Mouse (Mus musculus) liver, embryonic 13.5 days (tissue): ENCODE measurements around the gene Polr2f. TPM values are rescaled to one million over a fixed set of nuclear protein-coding genes. Genes with fewer than 3 reads are reported as not detected.

Experiments used
- ATAC-seq: fragments of 200-750 bp; cut with Nextera tagmentation; 2 replicates; pipeline ENCODE4 v1.8.0; 2017; ENCODE audit warnings: low read depth, mild to moderate bottlenecking, moderate number of reproducible peaks, moderate library complexity
- DNase-seq: peaks from one replicate; pipeline ENCODE4 v3.0.0; 2022
- H3K27ac ChIP-seq: fragments of 300-500 bp; sonication (generic); 2 replicates; pipeline ENCODE4 v1.5.1; 2015; ENCODE audit warnings: moderate library complexity, mild to moderate bottlenecking, inconsistent platforms
- H3K27me3 ChIP-seq: fragments of 300-500 bp; sonication (generic); 2 replicates; pipeline ENCODE4 v1.6.1; 2015; ENCODE audit warnings: mild to moderate bottlenecking, inconsistent platforms
- H3K36me3 ChIP-seq: fragments of 300-500 bp; sonication (generic); 2 replicates; pipeline ENCODE4 v1.6.1; 2015; ENCODE audit warnings: mild to moderate bottlenecking, inconsistent platforms
- H3K4me1 ChIP-seq: fragments of 300-500 bp; sonication (generic); replicated peaks from 2 replicates; pipeline ENCODE4 v1.6.1; 2015; ENCODE audit warnings: inconsistent platforms
- H3K4me2 ChIP-seq: fragments of 300-500 bp; sonication (generic); 2 replicates; pipeline ENCODE4 v1.6.1; 2015; ENCODE audit warnings: inconsistent platforms, mild to moderate bottlenecking, moderate library complexity
- H3K4me3 ChIP-seq: fragments of 300-500 bp; sonication (generic); replicated peaks from 2 replicates; pipeline ENCODE4 v1.5.1; 2015; ENCODE audit warnings: mild to moderate bottlenecking, inconsistent platforms
- H3K9ac ChIP-seq: fragments of 300-500 bp; sonication (generic); 2 replicates; pipeline ENCODE4 v1.6.1; 2015; ENCODE audit warnings: mild to moderate bottlenecking, inconsistent platforms
- H3K9me3 ChIP-seq: fragments of 300-500 bp; sonication (generic); replicated peaks from 2 replicates; pipeline ENCODE4 v1.6.1; 2016; ENCODE audit warnings: inconsistent platforms
- WGBS: fragments of 180-500 bp; shearing (Covaris S2); methylation state at CpG from one replicate; pipeline ENCODE4 v1.1.7; 2015; ENCODE audit not compliant: insufficient replicate concordance; 5-methylcytosine and 5-hydroxymethylcytosine counted together
- polyA plus RNA-seq: library from polyadenylated mRNA; unstranded; fragments of >200 nt; fragmentation: Nextera tagmentation; extraction: Ambion mirVana; gene quantifications from 2 replicates; pipeline ENCODE4 v1.2.1, GENCODE M21; 2015

Gene Polr2f
- polyA plus RNA-seq, 1 experiment from 2014 or later: 233 TPM

DNA sequence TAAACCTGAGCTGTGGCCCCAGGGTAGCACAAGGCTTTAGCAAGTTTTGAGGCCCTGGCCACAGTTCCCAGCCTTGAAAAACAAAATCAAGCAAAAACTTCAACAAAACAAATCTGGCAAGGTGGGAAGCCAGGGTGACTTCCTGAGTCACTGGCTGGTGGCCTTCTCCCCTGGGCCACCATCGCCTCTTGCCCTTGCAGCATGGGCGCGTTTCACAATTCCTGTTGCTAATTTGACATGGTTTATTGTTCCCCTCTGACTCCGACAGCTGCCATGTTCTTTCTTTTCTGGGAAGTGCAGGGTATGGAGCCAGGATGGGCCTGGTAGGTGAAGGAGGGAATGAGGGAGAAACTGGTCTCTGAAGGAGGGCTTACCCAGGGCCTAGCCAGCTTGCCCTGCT, 18.7 kb upstream of the Polr2f start:
- Histone ChIP-seq H3K4me2 (no peak overlapping the region), H3K4me1 (no peaks in the 10 kb centered on the region), H3K27ac (no peak overlapping the region), H3K4me3 (no peak overlapping the region), H3K36me3 (peaks cover 39% of the 10 kb centered on the region), H3K9me3 (no peaks in the 10 kb centered on the region), H3K9ac (no peak overlapping the region), H3K27me3 (no peaks in the 10 kb centered on the region)
- DNase-seq (no peak), ATAC-seq (no peak)
- WGBS: 72% methylated on average over 4 of the region's 4 CpGs

DNA sequence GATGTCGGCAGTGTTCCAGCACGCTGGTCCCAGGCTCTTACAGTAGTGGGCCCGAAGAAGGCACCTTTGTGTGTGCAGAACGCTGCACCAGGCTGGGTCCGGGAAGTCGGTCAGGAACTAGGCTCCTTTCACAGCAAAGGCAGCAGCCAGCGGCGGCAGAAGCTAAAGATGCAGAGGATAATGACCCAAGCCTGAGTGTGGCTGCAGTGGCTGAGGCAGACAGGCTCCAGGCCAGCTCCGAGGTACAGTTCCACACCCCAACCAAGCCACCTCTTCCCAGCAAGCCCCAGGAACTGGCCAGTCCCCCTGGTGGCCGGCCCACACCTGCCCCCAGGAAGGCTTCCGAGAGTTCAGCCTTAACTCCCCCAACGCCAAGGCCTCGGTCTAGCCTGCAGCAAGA, 18.3 kb upstream of the Polr2f start:
- WGBS: 81% methylated on average over 13 of the region's 13 CpGs
- Histone ChIP-seq H3K36me3 (peaks cover 43% of the 10 kb centered on the region), H3K9me3 (no peaks in the 10 kb centered on the region)

DNA sequence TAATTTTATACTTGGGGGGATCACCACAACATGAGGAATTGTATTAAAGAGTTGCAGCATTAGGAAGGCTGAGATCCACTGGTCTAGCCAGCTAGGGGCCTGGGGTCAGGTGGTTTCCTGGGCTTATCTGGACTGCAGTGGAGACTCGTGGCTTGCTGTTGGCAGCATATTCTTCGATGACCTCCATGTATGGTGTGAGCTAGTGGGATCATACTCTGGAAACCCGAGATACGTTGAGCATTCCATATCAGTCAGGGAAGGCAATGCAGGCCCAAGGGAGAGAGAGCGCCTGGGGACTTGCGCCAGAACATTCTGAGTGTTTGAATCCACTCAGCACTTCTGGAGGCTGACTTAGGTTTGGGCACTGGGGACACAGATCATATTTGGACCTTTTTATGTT, 17.1 kb upstream of the Polr2f start:
- no peak overlapping the region for H3K4me3 ChIP-seq
- DNase-seq (no peak), ATAC-seq (no peak)
- peaks cover 4% of the 10 kb centered on the region; the same call in 1 of the 2 replicates for H3K9me3 ChIP-seq
- no peaks in the 10 kb centered on the region for H3K4me1 ChIP-seq
- H3K9ac ChIP-seq: no peak overlapping the region
- no peak overlapping the region for H3K27ac ChIP-seq
- H3K36me3 ChIP-seq: peaks cover 53% of the 10 kb centered on the region
- whole genome bisulfite sequencing: 66% methylated on average over 6 of the region's 6 CpGs
- H3K4me2 ChIP-seq: no peak overlapping the region
- no peaks in the 10 kb centered on the region for H3K27me3 ChIP-seq

More for the DNA sequence above, 18.3 kb upstream of the Polr2f start:
- Histone ChIP-seq H3K4me3 (no peak overlapping the region), H3K27ac (no peak overlapping the region), H3K27me3 (no peaks in the 10 kb centered on the region), H3K4me2 (no peak overlapping the region), H3K4me1 (no peaks in the 10 kb centered on the region), H3K9ac (no peak overlapping the region)
- DNase-seq (no peak), ATAC-seq (no peak)

DNA sequence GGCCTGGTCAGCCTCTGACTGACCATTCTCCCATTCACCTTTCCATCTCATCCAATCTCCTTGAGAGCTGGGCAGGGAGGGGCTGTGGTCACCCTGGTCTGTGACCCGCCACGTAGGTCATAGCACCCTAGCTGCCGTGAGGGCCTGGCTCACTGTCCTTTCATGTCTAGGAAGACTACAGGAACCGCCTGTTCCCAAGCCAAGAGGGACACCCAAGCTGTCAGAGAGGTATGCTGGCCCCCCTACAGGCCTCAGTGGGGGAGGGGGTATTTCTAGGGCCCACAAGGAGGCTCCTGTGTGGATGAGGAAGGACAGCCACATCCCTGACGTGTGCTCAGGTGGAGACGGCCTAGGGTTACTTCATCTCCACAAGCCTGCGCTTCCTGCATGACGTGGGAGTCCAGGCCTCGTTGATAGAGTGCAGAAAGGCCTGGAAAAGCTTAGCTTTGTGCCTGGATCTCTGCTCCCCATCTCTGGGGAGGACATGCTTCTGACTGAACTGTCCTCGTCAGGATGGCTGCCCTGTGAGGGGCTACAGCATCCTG, 16.4 kb upstream of the Polr2f start:
- Histone ChIP-seq H3K4me3 (no peak overlapping the region), H3K4me1 (no peaks in the 10 kb centered on the region), H3K4me2 (no peak overlapping the region), H3K27me3 (no peaks in the 10 kb centered on the region), H3K9ac (no peak overlapping the region), H3K27ac (no peak overlapping the region), H3K9me3 (peaks cover 4% of the 10 kb centered on the region; the same call in 1 of the 2 replicates), H3K36me3 (peaks cover 55% of the 10 kb centered on the region)
- 64% methylated on average over 10 of the region's 10 CpGs for WGBS
- ATAC-seq (no peak), DNase-seq (no peak)

DNA sequence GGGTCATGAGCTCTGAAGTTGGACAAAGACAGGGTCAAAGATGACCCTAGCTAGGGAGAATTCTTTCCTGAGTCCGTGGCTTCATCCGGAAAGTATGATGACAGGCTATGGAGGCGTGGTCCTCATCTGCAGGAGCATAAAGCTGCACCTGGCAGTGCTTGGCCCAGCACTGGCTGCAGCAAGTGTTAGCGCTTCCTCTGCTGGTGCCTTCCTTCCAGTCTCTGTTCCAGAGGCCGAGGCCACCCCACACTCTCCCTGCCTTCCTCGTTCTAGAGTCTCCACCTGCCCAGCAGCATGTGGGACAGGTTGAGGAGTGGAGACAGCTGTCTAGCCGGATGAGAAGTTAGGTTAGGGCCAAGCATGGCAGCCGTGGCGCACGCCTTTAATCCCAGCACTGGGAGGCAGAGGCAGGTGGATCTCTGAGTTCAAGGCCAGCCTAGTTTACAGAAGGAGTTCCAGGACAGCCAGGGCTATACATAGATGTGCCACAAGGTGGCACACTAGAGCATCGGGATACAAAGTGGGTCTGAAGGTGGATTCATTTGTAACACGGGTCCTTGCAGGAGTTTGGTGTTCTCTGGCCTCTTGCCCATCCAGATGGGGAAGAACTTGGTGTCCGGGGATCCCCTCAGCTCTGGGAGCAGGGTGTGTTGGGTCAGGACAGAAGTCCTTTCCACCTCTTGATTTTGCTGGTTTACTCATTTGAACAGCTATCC, 14.4 kb upstream of the Polr2f start:
- no peaks in the 10 kb centered on the region for H3K4me1 ChIP-seq
- peaks cover 64% of the 10 kb centered on the region for H3K36me3 ChIP-seq
- no peak overlapping the region for H3K27ac ChIP-seq
- H3K9ac ChIP-seq: no peak overlapping the region
- no peak for ATAC-seq
- 71% methylated on average over 13 of the region's 13 CpGs for WGBS
- H3K27me3 ChIP-seq: no peaks in the 10 kb centered on the region
- H3K4me2 ChIP-seq: no peak overlapping the region
- peaks cover 4% of the 10 kb centered on the region; the same call in 1 of the 2 replicates for H3K9me3 ChIP-seq
- peak; percentile 27 for DNase-seq
- H3K4me3 ChIP-seq: no peak overlapping the region

DNA sequence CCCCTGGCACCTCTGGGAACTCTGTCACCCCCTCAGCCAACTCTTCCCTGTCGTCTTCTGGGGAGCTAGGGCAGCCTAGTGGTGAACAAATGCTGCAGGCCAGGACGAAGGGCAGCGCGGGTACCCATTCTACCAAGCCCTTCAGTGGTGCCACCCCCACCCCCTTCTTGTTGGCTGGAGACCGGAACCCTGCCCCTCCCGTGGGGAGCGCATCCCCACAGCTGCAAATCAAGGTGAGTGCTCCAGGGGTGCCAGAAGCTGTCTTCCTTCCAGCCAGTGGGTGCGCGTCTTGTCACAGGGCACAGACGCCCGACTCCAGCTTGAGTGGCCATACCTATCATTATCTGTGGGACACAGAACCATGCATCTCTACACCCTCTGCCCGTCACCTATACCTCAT, 13.7 kb upstream of the Polr2f start:
- DNase-seq: no peak
- no peak for ATAC-seq
- Histone ChIP-seq H3K9ac (no peak overlapping the region), H3K4me3 (no peak overlapping the region), H3K4me1 (no peaks in the 10 kb centered on the region), H3K4me2 (no peak overlapping the region), H3K27me3 (no peaks in the 10 kb centered on the region), H3K36me3 (peaks cover 70% of the 10 kb centered on the region), H3K27ac (no peak overlapping the region), H3K9me3 (peaks cover 4% of the 10 kb centered on the region; the same call in 1 of the 2 replicates)
- WGBS: 83% methylated on average over 12 of the region's 12 CpGs

DNA sequence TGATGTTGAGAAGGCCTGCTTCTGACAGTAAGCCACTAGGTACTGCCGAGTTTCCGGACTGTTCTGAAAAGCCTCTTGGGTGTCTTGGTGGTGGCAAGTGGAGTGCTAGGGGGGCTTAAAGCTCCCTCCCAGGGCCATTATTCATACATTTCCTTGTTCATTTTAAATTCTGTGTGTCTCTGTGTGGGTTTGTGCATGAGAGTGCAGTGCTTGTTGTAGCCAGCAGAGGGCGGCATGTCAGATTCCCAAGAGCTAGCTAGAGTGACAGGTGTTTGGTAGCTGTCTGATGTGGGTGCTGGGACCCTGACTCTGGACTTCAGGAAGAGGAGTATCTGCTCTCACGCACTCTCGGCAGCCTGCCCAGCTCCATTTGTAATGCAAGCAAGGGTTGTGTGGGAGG, 12.6 kb upstream of the Polr2f start:
- Histone ChIP-seq H3K4me3 (no peak overlapping the region), H3K9ac (no peak overlapping the region), H3K4me2 (no peak overlapping the region), H3K36me3 (peaks cover 72% of the 10 kb centered on the region), H3K4me1 (no peaks in the 10 kb centered on the region), H3K27me3 (no peaks in the 10 kb centered on the region), H3K9me3 (peaks cover 4% of the 10 kb centered on the region; the same call in 1 of the 2 replicates), H3K27ac (no peak overlapping the region)
- ATAC-seq: no peak
- no peak for DNase-seq
- 85% methylated on average over 5 of the region's 5 CpGs for WGBS

DNA sequence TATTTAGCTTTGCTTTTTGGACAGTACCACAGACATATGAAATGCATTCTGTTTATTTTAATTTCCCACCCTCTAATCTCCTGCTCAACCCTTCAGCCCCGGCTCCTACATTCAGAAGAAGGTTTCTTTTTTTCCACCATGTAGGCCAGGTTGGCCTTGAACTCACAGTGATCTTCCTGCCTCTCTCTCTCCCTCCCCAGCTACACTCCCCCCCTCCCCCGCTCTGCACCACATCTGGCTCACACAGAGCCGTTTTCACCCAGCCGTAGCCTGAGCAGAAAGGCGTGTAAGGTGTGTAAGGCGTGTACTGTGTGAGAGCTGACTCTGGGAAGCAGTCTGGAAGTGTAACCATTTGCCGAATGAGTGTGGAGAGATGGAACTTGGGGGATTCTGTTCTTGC, 11.5 kb upstream of the Polr2f start:
- Histone ChIP-seq H3K4me3 (no peak overlapping the region), H3K27me3 (no peaks in the 10 kb centered on the region), H3K4me1 (no peaks in the 10 kb centered on the region), H3K9ac (no peak overlapping the region), H3K4me2 (no peak overlapping the region), H3K27ac (no peak overlapping the region), H3K9me3 (peaks cover 4% of the 10 kb centered on the region; the same call in 1 of the 2 replicates), H3K36me3 (peaks cover 70% of the 10 kb centered on the region)
- DNase-seq (no peak), ATAC-seq (no peak)
- 80% methylated on average over 7 of the region's 7 CpGs for WGBS

DNA sequence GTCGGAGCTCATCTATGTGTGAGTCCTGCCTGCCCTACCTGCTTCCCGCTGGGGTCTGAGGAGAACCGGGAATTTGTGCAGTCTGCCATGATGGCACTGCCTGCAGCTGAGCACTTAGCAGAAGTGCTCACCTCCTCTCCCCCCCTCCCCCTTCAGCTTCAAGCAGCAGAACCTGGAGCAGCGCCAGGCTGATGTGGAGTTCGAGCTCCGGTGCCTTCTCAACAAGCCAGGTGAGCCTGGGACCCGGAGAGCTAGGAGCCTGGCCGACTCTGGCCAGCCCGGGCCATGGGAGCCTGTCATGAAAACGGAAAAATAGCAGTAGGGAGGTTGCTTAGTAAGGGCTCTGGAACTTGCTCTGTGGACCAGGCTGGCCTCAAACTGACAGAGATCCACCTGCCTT, 10.0 kb upstream of the Polr2f start:
- ATAC-seq (no peak), DNase-seq (no peak)
- Histone ChIP-seq H3K27me3 (no peaks in the 10 kb centered on the region), H3K4me2 (no peak overlapping the region), H3K9me3 (peaks cover 4% of the 10 kb centered on the region; the same call in 1 of the 2 replicates), H3K9ac (no peak overlapping the region), H3K4me1 (no peaks in the 10 kb centered on the region), H3K4me3 (no peak overlapping the region), H3K27ac (no peak overlapping the region), H3K36me3 (peaks cover 57% of the 10 kb centered on the region)
- WGBS: 79% methylated on average over 10 of the region's 10 CpGs

DNA sequence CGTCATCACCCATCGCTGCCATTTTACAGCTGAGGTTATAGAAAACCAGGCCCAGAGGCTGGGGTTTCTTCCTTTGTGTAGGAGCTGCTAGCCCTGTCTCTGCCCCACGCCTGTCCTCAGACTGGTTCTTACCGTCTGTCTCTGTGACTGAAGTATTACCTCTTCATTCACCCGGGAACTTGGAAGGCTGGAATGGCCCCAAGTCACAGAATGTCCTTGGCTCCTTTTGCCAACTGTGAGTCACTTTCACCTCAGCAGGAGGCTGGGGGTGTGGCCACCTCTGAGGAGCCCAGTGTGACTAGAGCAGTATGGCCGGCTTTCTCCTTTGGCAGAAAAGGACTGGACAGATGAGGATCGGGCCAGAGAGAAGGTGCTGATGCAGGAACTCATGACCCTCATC, 9.4 kb upstream of the Polr2f start:
- Histone ChIP-seq H3K4me1 (no peaks in the 10 kb centered on the region), H3K4me3 (no peak overlapping the region), H3K9me3 (peaks cover 4% of the 10 kb centered on the region; the same call in 1 of the 2 replicates), H3K27ac (no peak overlapping the region), H3K27me3 (no peaks in the 10 kb centered on the region), H3K36me3 (peaks cover 54% of the 10 kb centered on the region), H3K9ac (no peak overlapping the region), H3K4me2 (no peak overlapping the region)
- ATAC-seq (no peak), DNase-seq (no peak)
- 73% methylated on average over 7 of the region's 7 CpGs for WGBS

DNA sequence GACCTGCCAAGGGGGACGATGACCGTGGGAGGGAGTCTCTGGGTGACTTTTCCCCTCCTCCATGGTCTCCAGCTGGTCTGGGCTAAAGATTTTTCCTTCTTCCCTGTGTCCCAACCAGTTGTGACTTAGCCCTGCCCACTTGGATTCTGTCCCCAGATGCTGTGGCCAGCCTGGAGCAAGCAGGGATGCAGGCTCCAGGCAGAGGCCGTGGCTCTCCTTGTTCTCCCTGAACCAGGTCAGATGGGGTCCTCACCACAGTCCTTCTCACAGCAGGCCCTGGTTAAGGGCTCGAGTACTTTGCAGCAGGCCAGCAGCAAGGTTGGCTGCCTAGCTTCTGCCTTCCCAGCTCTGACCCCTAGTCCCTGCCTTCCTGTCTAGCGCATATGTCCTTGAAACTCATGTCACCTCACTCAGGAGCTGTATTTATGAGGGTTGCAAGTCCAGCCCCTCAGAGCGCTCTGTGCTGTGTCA, 7.6 kb upstream of the Polr2f start:
- Histone ChIP-seq H3K36me3 (peaks cover 38% of the 10 kb centered on the region), H3K4me1 (no peaks in the 10 kb centered on the region; the same call in 1 of the 2 replicates), H3K9me3 (peaks cover 2% of the 10 kb centered on the region; the same call in 1 of the 2 replicates), H3K4me3 (no peak overlapping the region), H3K4me2 (no peak overlapping the region), H3K9ac (no peak overlapping the region), H3K27ac (no peak overlapping the region), H3K27me3 (no peaks in the 10 kb centered on the region)
- no peak for ATAC-seq
- DNase-seq: no peak
- 82% methylated on average over 6 of the region's 6 CpGs for WGBS
